Mouse (Mus musculus) frontal cortex, postnatal 10 days (tissue): ENCODE measurements at regions not wholly inside any gene's neighbourhood (a gene's known extent, or its start where the extent isn't known, plus 50 kb on each side); places are given as distances from the start of the nearest gene placed in this dataset.

Experiments
- DNase-seq, 2 experiments: peaks; one replicate each; pipeline ENCODE4 v3.0.0; 2022; ENCODE audit warnings: low spot score in 2 of 2, mixed read lengths in 1 of 2

GRCm38 (mm10) chr7:123059718-123060337 lies 63.9 kb upstream of the Tnrc6a start:
- DNase-seq: no peak

- DNase-seq: no peak
Measured at GRCm38 (mm10) chr7:123063264-123064011, 60.2 kb upstream of the Tnrc6a start.

DNA sequence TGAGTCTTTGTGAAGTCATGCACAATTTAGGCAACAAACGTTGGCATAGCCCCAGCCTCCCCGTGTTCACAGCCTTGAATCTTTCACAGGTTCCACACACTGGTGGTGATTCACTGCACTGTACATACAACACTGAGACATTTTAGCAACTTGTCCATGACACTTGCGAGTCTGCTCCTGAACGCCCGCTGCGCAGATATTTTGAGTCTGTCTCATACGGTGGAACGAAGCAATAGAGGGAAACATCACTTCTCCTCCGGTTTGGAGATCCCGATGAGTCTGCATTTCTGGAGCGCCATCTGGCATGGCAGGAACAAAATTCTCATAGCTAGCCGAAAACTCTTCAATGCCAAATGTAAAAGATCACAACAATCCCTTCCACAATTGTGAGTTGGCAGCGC lies 57.7 kb upstream of the Tnrc6a start:
- DNase-seq: peak; percentile 57 to 65

- no peak for DNase-seq
Measured at GRCm38 (mm10) chr7:123067396-123067795, 56.3 kb upstream of the Tnrc6a start.

DNA sequence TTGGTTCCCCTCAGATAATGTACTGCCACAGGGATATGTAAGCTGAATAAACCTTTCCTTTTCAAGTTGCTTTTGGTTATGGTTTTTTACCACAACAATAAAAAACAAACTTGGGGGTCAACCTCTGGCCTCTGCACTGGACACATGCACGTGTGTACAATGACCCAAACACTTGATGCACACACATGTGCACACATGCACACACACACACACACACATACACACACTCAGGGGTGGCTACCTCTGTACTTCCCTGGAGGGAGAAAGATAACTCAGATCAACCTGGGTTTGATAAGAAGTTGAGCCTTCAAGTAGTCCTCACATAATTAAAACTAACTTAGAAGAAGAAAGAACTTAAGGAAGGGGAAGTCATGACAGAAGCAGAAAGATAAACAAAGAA lies 55.4 kb upstream of the Tnrc6a start:
- DNase-seq: no peak

DNA sequence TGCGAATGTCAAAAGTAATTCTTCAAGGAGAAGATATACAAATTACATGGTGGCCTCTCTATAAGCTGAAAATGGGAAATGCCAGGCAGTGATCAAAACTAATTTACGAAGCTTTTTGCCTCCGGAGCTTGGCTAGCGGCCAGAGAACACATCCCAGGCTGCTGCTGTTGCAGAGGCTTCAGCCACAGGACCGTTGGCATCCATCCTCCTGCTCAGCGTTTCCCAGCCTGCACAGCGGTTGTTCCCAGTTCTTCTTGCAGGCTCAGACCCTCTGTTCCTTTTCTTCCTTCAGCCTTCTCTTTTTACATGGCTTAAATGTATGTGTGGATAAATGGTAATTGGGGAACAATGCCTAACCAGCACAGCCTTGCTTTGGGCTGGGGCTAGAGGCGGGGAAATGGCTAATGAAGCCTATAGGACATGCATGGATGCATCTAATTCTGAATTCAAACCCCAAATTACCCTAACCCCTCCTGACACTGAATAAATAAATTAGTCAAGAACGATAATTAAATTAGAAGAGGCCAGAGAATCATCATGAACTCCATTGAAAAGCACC lies 54.9 kb upstream of the Tnrc6a start:
- peak in 1 of 2 experiments; percentile 38 for DNase-seq

- no peak for DNase-seq
Measured at GRCm38 (mm10) chr7:123069280-123069679, 54.4 kb upstream of the Tnrc6a start.

DNA sequence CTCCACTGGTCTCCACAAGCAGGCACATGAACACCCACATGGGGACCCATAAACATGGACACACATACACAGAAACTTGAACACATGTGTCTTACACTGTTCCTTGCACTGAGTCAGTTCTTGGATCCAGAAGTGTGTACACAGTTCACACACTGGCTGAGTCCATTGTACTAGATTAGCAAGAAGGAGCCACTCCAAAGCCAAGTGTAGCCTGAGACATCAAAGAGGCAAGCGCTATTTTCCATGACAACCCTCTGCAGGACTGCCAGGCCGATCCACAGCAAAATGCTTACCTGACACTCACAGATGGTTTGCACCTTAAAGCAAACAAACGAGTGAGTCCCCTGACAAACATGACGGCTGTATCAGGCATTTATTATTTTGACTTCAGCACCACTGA lies 52.8 kb upstream of the Tnrc6a start:
- DNase-seq: no peak
